Mouse (Mus musculus) kidney, postnatal 25 days (tissue): Measurements from ENCODE around the gene Fgfr2.

ENCODE experiments used
- DNase-seq, 2 experiments: peaks; one replicate each; pipeline ENCODE4 v3.0.0; 2021; ENCODE audit warnings: mixed read lengths in 2 of 2

Fgfr2 gene

GRCm38 (mm10) chr7:130709372-130710274 is 2413.5 kb downstream of the Fgfr2 start:
- DNase-seq, result no peak

DNA sequence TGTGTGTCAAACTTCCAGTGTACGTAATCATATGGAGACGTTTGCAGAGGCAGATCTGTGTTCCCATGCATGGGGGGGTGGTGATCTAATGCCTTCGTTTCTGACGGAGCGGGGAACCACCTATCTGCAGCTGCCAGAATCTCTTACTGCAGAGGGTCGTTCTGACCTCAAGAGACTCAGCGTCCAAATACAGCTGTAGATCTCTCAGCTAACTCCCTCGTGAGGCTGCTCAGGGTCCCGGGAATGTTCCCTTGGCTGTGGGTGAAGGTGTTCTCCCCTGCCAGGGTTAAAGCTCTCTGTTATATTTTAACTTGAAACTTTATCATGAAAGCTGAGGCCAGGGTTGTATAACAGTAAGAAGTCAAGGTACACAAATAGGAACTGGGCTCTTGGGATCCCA is 2414.2 kb downstream of the Fgfr2 start:
- peak; percentile 58 to 86 for DNase-seq

GRCm38 (mm10) chr7:130705230-130705629 is 2417.9 kb downstream of the Fgfr2 start:
- DNase-seq, result no peak

- DNase-seq, result no peak
These were observed 2421.8 kb downstream of the Fgfr2 start for GRCm38 (mm10) chr7:130701336-130701735.

- DNase-seq, result no peak
These were observed 2424.7 kb downstream of the Fgfr2 start for GRCm38 (mm10) chr7:130698480-130698879.

DNA sequence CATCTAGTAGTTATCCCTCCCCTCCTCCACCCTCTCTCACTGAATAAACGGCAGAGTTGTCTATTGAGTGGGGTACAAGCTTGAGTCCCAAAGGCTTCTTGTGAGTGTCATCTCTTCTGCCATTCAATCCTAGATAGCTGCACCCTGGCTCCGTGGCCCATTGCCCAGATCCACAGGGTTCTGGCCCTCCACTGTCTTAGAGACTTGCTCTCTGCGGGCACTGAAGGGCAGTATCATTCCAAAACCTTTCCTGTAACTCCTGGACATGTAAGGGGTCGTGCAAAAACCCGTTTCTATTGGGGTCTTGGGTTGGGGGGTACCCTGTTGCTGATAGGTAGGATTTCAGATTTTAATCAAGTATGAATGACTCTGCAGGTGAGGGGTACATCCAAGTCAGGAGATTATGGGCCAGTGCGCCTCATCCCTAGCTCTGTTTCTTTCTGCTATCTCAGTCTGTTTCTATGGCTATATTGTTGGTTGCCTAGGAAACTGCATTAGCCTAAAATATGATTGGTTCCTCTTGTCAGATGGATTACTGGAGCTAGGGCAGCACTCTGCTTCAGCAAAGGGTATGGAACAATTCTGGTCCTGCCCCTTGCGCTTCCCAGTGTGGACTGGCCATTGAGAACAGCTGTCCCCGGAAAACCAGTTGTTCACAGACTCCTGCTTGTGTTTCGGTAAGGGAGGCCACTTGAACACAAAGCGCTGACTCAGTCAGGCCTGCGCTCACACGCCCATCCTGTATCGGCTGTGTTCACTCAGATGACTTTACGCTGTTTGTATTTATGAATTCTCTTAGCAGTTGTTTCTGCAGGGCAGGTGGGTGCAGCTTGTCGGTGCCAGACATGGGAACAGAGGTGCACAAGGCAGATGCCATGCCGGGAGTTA is 2426.6 kb downstream of the Fgfr2 start:
- DNase-seq, result no peak

- no peak for DNase-seq
These were observed 2427.3 kb downstream of the Fgfr2 start for GRCm38 (mm10) chr7:130695669-130696338.

DNA sequence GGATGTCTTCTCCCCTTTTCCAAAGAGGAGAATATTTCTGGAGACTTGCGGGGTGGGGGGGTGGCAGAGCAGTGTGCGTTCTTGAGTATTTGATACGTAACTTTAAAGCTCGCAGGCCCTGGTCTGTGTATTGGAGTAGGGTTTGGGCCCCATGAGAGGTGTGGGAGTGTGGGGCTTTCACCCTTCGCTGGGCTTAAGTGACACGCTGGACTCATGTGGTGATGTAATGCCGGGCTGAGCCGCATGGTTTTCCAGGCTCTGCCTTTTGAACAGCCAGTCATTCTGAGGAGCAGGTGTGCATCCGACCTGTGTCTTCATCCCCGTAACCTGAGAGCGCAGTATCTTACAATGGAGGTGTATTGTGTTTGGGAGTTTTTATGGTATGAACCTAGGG is 2429.4 kb downstream of the Fgfr2 start:
- DNase-seq, result no peak

DNA sequence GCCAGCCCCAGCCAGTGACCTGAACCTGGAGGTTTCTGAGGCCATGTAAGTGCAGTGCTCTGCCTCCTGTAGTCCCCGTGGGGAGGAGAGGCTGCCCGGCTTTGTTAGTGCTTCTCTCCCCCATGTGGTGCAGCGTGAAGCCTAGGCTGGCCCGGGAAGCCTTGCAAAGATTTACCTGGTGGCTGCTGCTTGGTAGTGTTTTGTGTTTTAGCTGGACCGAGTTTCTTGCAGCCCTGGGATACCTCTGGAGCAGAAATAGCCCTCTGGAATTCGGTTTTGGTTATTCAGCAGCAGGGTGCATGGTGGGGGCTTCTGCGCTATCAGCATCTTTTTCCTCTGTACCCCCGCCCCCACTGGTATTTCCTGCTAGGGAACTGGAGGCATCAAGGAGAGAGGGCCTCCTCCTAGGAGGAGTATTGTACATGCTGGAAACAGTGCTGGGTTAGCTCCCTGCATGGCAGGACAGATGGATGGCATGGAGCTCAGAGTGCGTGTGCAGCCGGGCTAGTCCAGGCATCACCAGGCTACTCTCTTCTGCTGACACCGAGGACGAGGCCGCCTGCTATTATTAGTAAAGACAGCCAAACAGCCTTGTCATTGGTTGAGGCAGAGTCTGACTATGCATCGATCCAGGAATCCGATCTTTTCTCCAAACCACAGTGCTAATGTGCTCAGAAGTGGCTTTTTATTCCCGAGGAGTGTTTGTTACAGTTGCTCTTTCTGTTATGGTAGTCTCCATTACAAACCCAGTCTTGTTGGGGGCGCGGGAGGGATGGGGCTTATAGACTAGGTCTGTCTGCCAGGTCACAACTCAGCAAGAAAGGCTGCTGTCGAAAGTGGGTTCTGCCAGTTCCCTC is 2430.0 kb downstream of the Fgfr2 start:
- peak in 1 of 2 experiments; percentile 28 for DNase-seq

DNA sequence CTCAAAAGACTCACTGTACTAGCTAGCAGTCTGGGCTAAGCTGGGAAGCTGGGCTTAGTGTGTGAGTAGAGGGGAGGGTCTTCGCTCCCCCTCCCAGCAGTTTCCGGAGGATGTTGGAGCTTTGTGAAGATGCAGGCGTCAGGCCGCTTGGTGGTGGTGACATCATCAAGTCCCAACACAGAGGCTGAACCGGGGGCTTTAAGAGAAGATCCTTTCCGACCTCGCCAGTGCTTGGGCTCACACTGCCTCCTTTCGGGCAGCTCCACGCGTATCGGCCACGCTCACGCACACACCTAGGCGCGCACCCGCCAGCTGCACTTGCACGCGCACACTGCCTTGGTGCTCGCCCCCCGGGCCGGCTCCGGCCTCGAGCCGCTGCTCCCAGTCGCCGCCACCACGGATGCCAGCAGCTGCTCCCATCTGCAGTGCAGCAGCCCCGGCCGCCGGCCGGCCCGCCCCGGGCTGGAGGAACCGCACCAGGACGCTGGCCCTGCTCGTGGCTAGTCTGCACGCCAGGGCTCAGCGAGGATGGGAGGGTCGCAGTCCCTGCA is 2430.7 kb downstream of the Fgfr2 start:
- peak; percentile 28 to 54 for DNase-seq

- DNase-seq, result no peak
These were observed 2431.2 kb downstream of the Fgfr2 start for GRCm38 (mm10) chr7:130691931-130692330.

DNA sequence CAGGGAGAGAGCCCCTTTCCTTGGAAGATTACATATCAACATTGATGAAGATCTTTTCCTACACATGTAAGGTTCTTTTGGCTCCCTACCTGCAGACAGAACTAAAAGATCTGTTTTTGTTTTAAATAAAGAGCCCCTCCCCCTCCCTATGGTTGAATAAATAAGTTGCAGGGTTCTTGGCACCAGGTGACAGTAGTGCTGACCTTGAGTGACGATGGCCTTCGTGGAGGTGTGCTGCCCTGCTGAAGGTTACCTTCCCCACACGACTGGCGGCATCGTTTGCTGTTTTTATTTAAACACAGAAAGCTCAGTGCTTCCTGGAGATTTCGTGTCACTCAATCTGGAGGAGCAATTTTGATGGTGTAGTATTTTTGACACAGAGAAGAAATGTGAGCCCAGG is 2432.3 kb downstream of the Fgfr2 start:
- peak in 1 of 2 experiments; percentile 54 for DNase-seq

DNA sequence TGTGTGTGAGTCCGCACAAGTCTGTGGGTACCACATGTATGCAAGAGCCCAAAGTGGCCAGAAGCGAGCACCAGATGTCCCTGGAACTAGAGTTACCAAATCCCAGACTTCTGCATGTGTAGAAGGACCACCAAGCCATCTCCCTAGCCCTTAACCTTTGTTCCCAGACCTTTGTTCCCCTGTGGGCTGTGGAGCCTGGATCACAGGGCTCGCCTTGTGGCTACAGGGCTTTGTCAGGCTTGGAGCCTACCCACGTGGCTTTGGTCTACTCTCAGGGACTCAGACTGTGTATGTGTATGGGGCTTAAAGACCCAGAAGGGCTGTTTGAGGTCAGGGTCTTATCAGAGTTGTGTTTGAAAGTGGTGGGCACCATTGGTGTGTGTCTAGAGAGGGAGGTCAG is 2434.5 kb downstream of the Fgfr2 start:
- peak; percentile 47 to 79 for DNase-seq

GRCm38 (mm10) chr7:130681798-130682197 is 2441.4 kb downstream of the Fgfr2 start:
- DNase-seq, result peak; percentile 91 to 92

DNA sequence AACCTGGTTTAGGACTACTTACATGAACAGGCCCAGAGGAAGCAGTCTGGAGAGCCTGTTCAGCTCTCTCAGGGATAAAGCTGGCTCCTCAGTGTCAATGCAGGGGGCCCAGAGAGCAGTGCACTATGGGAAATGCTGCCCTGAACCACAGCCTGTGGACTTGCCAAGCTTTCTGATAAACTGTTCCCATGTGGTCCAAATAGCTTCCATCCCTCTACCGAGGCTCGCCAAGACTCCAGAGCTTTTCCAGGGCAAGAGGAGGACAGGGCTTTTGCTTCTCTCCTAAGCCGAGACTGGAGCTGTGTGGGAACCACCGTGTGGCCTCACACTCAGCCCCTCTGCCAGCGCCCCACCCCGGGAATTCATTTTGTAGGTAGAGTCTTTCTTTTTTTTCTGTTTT is 2444.7 kb downstream of the Fgfr2 start:
- no peak for DNase-seq

DNA sequence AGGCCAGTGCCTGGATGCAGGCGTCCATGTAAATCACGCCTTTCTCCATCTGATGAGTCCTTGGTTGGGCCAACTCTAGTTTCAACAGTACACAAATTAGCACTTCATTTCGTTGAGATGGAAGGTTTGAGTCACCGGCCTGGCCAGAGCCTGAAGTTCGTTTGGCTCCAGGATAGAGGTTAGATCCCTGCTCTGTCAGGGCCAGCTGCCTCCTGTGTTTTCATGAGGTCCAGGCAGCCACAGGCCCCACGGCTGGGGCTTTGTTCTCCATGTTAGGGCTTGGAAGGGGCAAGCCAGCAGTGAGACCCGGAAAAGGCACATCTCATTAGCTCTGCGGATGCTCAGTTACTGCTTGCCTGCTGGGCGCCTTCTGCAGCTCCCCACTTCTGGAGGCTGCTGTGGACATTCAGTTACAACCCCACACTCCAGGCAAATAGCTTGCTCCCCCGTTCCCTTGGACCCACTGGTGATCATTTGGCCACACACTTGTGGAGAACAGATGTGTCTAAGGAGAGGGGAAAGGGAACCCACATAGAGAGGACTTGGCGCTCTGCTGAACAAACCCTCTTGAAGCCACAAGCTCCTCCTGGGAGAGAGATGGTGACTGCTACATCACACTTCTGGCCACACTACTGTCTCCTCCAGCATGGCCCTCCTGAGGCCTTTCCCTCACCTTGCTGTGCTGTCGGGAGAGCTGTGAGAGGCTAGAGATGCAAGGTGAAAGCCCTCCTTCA is 2445.4 kb downstream of the Fgfr2 start:
- no peak for DNase-seq

GRCm38 (mm10) chr7:130676885-130677540 is 2446.1 kb downstream of the Fgfr2 start:
- DNase-seq, result no peak

DNA sequence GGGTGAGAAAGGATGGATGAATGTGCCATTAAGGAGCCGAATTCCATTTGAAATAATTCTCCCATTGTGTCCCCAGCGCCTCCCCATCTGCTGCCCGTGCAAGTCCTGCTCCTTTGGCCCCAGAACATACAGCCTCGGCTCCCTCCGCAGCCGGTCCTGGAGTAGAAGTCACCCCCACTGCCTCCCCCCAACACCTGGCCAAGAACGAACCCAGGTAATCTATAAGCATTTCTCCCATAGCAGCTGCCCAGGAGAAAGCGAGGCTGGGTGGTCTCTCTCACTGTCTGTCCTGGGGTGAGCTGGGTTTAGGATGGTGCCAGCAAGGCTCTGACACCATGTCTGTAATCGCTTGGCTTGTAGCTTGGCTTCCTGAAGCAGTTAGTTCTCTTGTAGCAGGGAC is 2448.6 kb downstream of the Fgfr2 start:
- no peak for DNase-seq

DNA sequence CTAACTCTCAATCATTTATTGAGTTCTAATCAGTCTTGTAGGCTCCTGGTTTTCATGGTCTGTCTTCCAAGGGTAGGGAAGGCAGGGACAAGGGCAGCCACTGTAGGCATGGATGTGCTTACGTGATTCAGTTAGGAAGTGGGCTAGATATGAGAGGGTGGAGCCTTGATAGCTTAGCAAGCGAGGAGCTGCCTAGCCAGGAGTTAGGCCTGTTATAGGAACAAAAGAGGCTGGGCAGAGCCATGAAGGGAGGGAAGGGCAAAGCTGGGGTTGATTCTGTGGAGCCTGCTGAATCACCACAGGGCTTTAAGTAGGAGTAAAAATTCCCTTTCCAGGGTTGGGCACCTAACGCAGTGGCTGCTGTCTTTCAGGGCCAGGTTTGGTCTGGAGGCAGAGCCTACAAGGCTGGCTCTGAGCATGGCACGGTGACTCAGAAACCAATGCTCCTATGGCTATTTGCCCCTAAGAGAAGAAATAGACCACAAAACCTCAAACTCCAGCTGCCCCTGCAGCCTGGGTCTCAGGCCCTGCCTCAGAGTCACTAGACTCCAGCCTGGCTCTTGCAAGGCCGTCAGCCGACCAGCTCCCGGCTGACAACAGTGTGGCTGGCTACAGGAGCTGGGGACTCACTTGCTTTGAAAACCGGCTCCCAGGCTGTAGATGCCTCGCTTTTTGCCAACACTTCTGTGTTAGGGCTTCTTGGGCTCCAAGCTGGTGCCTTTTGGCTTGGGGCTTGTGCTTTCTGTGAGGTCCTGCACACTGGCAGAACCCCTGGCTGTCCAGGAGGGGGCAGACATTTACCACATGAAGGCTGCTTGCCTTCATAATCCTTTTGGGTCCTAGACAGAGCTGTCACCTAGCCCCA is 2449.7 kb downstream of the Fgfr2 start:
- DNase-seq, result peak; percentile 42 to 60
